Mouse (Mus musculus) midbrain, embryonic 13.5 days (tissue): ENCODE measurements around the gene Aifm2. TPM values are rescaled to one million over a fixed set of nuclear protein-coding genes. Genes with fewer than 3 reads are reported as not detected.
A peak's percentile ranks its signal among the peaks of the same experiment; 100 is the strongest.

Experiments
- ATAC-seq: fragments of 200-750 bp; cut with Nextera tagmentation; 2 replicates; pipeline ENCODE4 v1.8.0; 2017; ENCODE audit warnings: mild to moderate bottlenecking, moderate TSS enrichment, moderate library complexity
- H3K27ac ChIP-seq: fragments of 300-500 bp; sonication (generic); 2 replicates; pipeline ENCODE4 v1.5.1; 2015; ENCODE audit warnings: inconsistent platforms, mild to moderate bottlenecking, moderate library complexity
- H3K27me3 ChIP-seq: fragments of 300-500 bp; sonication (generic); 2 replicates; pipeline ENCODE4 v1.6.1; 2015; ENCODE audit warnings: mild to moderate bottlenecking, inconsistent platforms
- H3K36me3 ChIP-seq: fragments of 300-500 bp; sonication (generic); 2 replicates; pipeline ENCODE4 v1.6.1; 2015; ENCODE audit warnings: mild to moderate bottlenecking, inconsistent platforms
- H3K4me1 ChIP-seq: fragments of 300-500 bp; sonication (generic); replicated peaks from 2 replicates; pipeline ENCODE4 v1.6.1; 2015; ENCODE audit warnings: inconsistent platforms
- H3K4me2 ChIP-seq: fragments of 300-500 bp; sonication (generic); replicated peaks from 2 replicates; pipeline ENCODE4 v1.6.1; 2015; ENCODE audit warnings: moderate library complexity, mild to moderate bottlenecking, inconsistent platforms
- H3K4me3 ChIP-seq: fragments of 300-500 bp; sonication (generic); replicated peaks from 2 replicates; pipeline ENCODE4 v1.5.1; 2015; ENCODE audit warnings: mild to moderate bottlenecking, inconsistent platforms
- H3K9ac ChIP-seq: fragments of 300-500 bp; sonication (generic); replicated peaks from 2 replicates; pipeline ENCODE4 v1.6.1; 2015; ENCODE audit warnings: mild to moderate bottlenecking, inconsistent platforms
- H3K9me3 ChIP-seq: fragments of 300-500 bp; sonication (generic); 2 replicates; pipeline ENCODE4 v1.6.1; 2016; ENCODE audit warnings: mild to moderate bottlenecking, inconsistent platforms
- WGBS: fragments of 180-500 bp; shearing (Covaris S2); methylation state at CpG from one replicate; pipeline ENCODE4 v1.1.7; 2015; 5-methylcytosine and 5-hydroxymethylcytosine counted together
- microRNA-seq: library from miRNA; unstranded; fragments of <30 nt; microRNA quantifications from one replicate; pipeline ENCODE4, GENCODE M21; 2016
- polyA plus RNA-seq: library from polyadenylated mRNA; unstranded; fragments of >200 nt; fragmentation: Nextera tagmentation; extraction: Ambion mirVana; gene quantifications from 2 replicates; pipeline ENCODE4 v1.2.1, GENCODE M21; 2015

Aifm2 gene
- polyA plus RNA-seq, 1 experiment from 2014 or later = 4.9 TPM

GRCm38 (mm10) chr10:61783621-61784251, 68.7 kb downstream of the Aifm2 start, which contains the start of gene H2afy2:
Gene H2afy2, minus strand, starts transcription at chr10:61784147.
- H3K27ac ChIP-seq = peak within 1 kb of the TSS; percentile 100
- peak within 1 kb of the TSS; percentile 90 for H3K4me3 ChIP-seq
- no peaks in the 10 kb centered on the region for H3K27me3 ChIP-seq
- no peaks in the 10 kb centered on the region for H3K9me3 ChIP-seq
- peaks cover 28% of the 10 kb centered on the region for H3K4me1 ChIP-seq
- peak within 1 kb of the TSS; percentile 67 for H3K4me2 ChIP-seq
- ATAC-seq = peak; percentile 92
- WGBS = under 1% methylated on average over 50 of the region's 50 CpGs
- peak within 1 kb of the TSS; percentile 99 for H3K9ac ChIP-seq
- H3K36me3 ChIP-seq = no peaks in the 10 kb centered on the region

GRCm38 (mm10) chr10:61784414-61784813, 69.4 kb downstream of the Aifm2 start:
- peak overlapping the region; percentile 100 for H3K27ac ChIP-seq
- 12% methylated on average over 10 of the region's 10 CpGs for WGBS
- no peaks in the 10 kb centered on the region for H3K36me3 ChIP-seq
- peaks cover 28% of the 10 kb centered on the region for H3K4me1 ChIP-seq
- ATAC-seq = 0 out of 2 replicates have a peak, but pooled peaks have one; percentile 28
- H3K9ac ChIP-seq = peak overlapping the region; percentile 99
- no peaks in the 10 kb centered on the region for H3K9me3 ChIP-seq
- H3K4me3 ChIP-seq = peak overlapping the region; percentile 90
- peak overlapping the region; percentile 67 for H3K4me2 ChIP-seq
- no peaks in the 10 kb centered on the region for H3K27me3 ChIP-seq

- H3K9ac ChIP-seq = no peak overlapping the region
- H3K4me2 ChIP-seq = no peak overlapping the region
- no peak overlapping the region for H3K27ac ChIP-seq
- H3K27me3 ChIP-seq = no peaks in the 10 kb centered on the region
- no peak overlapping the region for H3K4me3 ChIP-seq
- ATAC-seq = no peak
- H3K4me1 ChIP-seq = peaks cover 8% of the 10 kb centered on the region
- WGBS = 85% methylated on average over 10 of the region's 10 CpGs
- no peaks in the 10 kb centered on the region for H3K36me3 ChIP-seq
- no peaks in the 10 kb centered on the region for H3K9me3 ChIP-seq
Measured at GRCm38 (mm10) chr10:61787541-61788313, 72.7 kb downstream of the Aifm2 start.

GRCm38 (mm10) chr10:61788499-61788898, 73.4 kb downstream of the Aifm2 start:
- Histone ChIP-seq H3K4me1 (peaks cover 8% of the 10 kb centered on the region), H3K9me3 (no peaks in the 10 kb centered on the region), H3K27me3 (no peaks in the 10 kb centered on the region), H3K36me3 (no peaks in the 10 kb centered on the region), H3K4me2 (no peak overlapping the region), H3K4me3 (no peak overlapping the region), H3K27ac (no peak overlapping the region), H3K9ac (no peak overlapping the region)
- WGBS = 96% methylated on average over 5 of the region's 5 CpGs
- ATAC-seq = no peak

Small RNAs within 50 kb of the gene (microRNA-seq; reads per million reads assigned to microRNA genes)
- not detected for gene Mir5108

Other genes with a start within 250 kb of the Aifm2 start
- 15.6 and 15.9 TPM in 2 replicates for gene Lrrc20, start 239.5 kb upstream of the Aifm2 start, polyA plus RNA-seq
- 0.81 and 0.87 TPM in 2 replicates for gene Npffr1, start 119.8 kb upstream of the Aifm2 start, polyA plus RNA-seq
- gene Ppa1, start 66.7 kb upstream of the Aifm2 start, polyA plus RNA-seq = 230 and 231 TPM in 2 replicates
- 200 and 207 TPM in 2 replicates for gene Sar1a, start 35.0 kb upstream of the Aifm2 start, polyA plus RNA-seq
- 16.3 and 24.9 TPM in 2 replicates for gene Tysnd1, start 19.7 kb upstream of the Aifm2 start, polyA plus RNA-seq
- 350 and 366 TPM in 2 replicates for gene H2afy2, start 68.9 kb downstream of the Aifm2 start, polyA plus RNA-seq